Mouse (Mus musculus) lung, embryonic 16.5 days (tissue): Measurements from ENCODE around the gene Ybx3. TPM values are rescaled to one million over a fixed set of nuclear protein-coding genes. Genes with fewer than 3 reads are reported as not detected.

Experiments used
- ATAC-seq: fragments of 200-750 bp; cut with Nextera tagmentation; 2 replicates; pipeline ENCODE4 v1.8.0; 2017; ENCODE audit warnings: low read depth, mild to moderate bottlenecking, moderate library complexity
- H3K27ac ChIP-seq: fragments of 300-500 bp; sonication (generic); 2 replicates; pipeline ENCODE4 v1.5.1; 2014; ENCODE audit warnings: mild to moderate bottlenecking, control low read depth, low read length
- H3K27me3 ChIP-seq: fragments of 300-500 bp; sonication (generic); 2 replicates; pipeline ENCODE4 v1.6.1; 2014; ENCODE audit warnings: low read depth, low read length, mixed read lengths; ENCODE audit not compliant: control insufficient read depth, insufficient read depth
- H3K36me3 ChIP-seq: fragments of 300-500 bp; sonication (generic); 2 replicates; pipeline ENCODE4 v1.6.1; 2014; ENCODE audit warnings: low read length; ENCODE audit not compliant: control insufficient read depth, insufficient read depth
- H3K4me1 ChIP-seq: fragments of 300-500 bp; sonication (generic); replicated peaks from 2 replicates; pipeline ENCODE4 v1.6.1; 2014; ENCODE audit warnings: low read length, mixed read lengths; ENCODE audit not compliant: control insufficient read depth, insufficient read depth
- H3K4me2 ChIP-seq: fragments of 300-500 bp; sonication (generic); 2 replicates; pipeline ENCODE4 v1.6.1; 2014; ENCODE audit warnings: low read depth, low read length, control low read depth
- H3K4me3 ChIP-seq: fragments of 300-500 bp; sonication (generic); 2 replicates; pipeline ENCODE4 v1.5.1; 2014; ENCODE audit warnings: mild to moderate bottlenecking, low read length, control low read depth
- H3K9ac ChIP-seq: fragments of 300-500 bp; sonication (generic); 2 replicates; pipeline ENCODE4 v1.6.1; 2014; ENCODE audit warnings: low read length, control low read depth
- H3K9me3 ChIP-seq: fragments of 300-500 bp; sonication (generic); 2 replicates; pipeline ENCODE4 v1.6.1; 2016; ENCODE audit warnings: low read length; ENCODE audit not compliant: control insufficient read depth
- WGBS: fragments of 180-500 bp; shearing (Covaris S2); extraction: QIAGEN DNeasy Blood & Tissue Kit; methylation state at CpG from one replicate; pipeline ENCODE4 v1.1.7; 2014; 5-methylcytosine and 5-hydroxymethylcytosine counted together
- polyA plus RNA-seq: library from polyadenylated mRNA; unstranded; fragments of >200 nt; fragmentation: Nextera tagmentation; extraction: Ambion mirVana; gene quantifications from 2 replicates; pipeline ENCODE4 v1.2.1, GENCODE M21; 2015

Ybx3 gene
- polyA plus RNA-seq, 1 experiment from 2014 or later, result 29.6 TPM

DNA sequence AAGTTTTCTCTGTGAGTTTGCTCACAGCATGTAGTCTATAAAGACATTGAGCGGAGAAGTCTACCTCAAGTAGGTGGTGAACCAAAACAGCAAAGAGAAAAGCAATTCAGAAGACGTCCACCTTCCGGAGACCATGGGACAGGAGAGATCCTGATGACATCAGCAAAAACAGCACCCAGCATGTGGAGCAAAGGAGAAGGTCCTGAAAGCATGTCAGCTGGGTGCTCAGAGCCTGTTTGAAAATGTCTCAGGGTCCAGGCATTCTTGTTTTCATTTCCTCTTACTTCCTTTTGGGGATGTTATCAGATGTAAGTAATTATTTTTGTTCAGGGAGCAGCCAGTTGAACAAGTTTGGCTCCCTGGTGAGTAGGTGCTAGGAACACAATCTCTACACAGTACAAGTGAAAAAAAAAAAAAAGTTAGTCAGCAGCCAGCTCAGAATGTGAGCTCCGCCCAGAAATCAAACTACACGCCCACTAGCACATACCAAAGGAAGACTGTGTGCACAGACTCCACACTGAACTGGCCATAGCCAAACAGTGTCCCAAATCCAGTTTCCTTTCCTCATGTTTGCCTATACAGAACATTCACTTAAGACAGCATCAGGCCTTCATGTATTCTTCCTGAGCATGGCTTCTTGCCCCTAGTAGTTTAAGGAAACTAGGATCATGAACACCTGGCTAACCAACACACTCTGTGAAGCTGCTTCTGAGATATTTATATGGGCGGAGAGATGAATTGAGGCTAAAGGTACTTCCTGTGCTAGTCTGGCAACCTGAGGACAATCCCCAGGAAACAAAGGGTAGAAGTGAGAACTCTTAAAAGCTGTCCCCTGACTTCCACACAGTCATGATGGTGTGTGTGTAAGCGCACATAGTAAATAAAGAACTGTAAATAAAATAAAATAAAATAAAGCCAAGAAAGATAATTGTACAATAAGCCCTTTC is 71.8 kb downstream of the Ybx3 start:
- 67% methylated on average over 7 of the region's 7 CpGs for WGBS
- no peaks in the 10 kb centered on the region for H3K4me1 ChIP-seq

More for the DNA sequence above, 71.8 kb downstream of the Ybx3 start:
- no peaks in the 10 kb centered on the region for H3K9me3 ChIP-seq
- H3K9ac ChIP-seq, result no peak overlapping the region
- ATAC-seq, result peak; percentile 84
- no peak overlapping the region for H3K27ac ChIP-seq
- H3K27me3 ChIP-seq, result no peaks in the 10 kb centered on the region
- H3K36me3 ChIP-seq, result no peaks in the 10 kb centered on the region
- no peak overlapping the region for H3K4me3 ChIP-seq
- H3K4me2 ChIP-seq, result no peak overlapping the region

Other genes with a start within 250 kb of the Ybx3 start
- 0.70 and 0.98 TPM in 2 replicates for gene Klra2, start 141.1 kb downstream of the Ybx3 start, polyA plus RNA-seq
- gene Magohb, start 95.2 kb downstream of the Ybx3 start, polyA plus RNA-seq, result 50.3 and 62.1 TPM in 2 replicates
- gene Styk1, start 34.9 kb downstream of the Ybx3 start, polyA plus RNA-seq, result 1.1 and 2.1 TPM in 2 replicates
- gene 5430401F13Rik, start 97.9 kb upstream of the Ybx3 start, polyA plus RNA-seq, result not detected in 2 replicates
- not detected in 2 replicates for gene Gm6619, start 97.9 kb upstream of the Ybx3 start, polyA plus RNA-seq
- not detected in 2 replicates for gene Tas2r130, start 242.4 kb upstream of the Ybx3 start, polyA plus RNA-seq